13 mouse cellular contexts compared by ENCODE assay signal in the genomic region with DNA sequence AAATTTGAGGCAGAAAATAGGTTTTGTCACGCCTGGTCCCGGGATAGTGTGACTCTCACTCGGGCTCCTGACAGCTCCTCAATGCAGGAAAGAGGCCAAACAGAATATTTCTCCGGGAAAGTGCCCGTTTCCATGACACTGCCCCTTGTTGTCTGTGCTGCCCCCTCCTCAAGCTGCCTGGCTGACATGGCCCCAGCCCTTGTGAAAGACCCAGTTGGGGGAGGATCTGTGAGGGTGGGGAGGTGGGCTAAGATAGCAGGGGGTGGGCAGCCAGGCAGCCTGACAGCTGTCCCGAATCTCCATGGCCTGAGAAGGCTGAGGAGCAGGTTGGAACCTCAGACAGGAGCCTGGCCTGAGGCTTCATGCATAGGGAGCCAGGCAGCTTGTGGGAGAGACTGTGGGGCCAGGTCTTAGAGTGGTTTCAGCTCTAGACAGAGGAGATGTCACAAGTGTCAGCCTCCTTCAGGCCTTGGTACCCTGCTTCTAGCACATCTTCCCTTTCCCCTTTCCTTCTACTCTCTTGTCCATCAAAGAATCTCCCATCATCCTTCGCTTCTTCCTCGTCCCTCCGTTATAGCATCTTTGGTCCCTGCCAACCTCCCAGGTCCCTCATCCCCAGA.
A peak's percentile ranks its signal among the peaks of the same experiment; 100 is the strongest.
DNase-seq lines count a peak whose midpoint lies in the region; ATAC-seq lines count a peak whose summit lies in the region.
"Had no signal": no experiment of that assay in that cellular context is flagged by ENCODE, and none has a peak within 500 bp of the region (broad histone marks: within the 10 kb centered on the region; RNA-seq: fewer than 3 reads in every experiment).

No protein-coding gene starts in this region.

- no peaks in the 10 kb centered on the region for H3K9me3 ChIP-seq in heart, embryonic 14.5 days (ENCODE audit: control insufficient read depth, low read length)
- H3K9me3 ChIP-seq in hindbrain, embryonic 11.5 days (ENCODE audit: control insufficient read depth, low read length), result no peaks in the 10 kb centered on the region
- no peaks in the 10 kb centered on the region for H3K9me3 ChIP-seq in midbrain, embryonic 15.5 days
- H3K9me3 ChIP-seq: embryonic facial prominence, embryonic 15.5 days; megakaryocyte, embryonic 14.5 days had no signal

- no peaks in the 10 kb centered on the region for H3K36me3 ChIP-seq in heart, embryonic 14.5 days (ENCODE audit: control insufficient read depth, insufficient read depth, low read length)
- no peaks in the 10 kb centered on the region for H3K36me3 ChIP-seq in hindbrain, embryonic 11.5 days (ENCODE audit: control insufficient read depth, insufficient read depth, low read length)
- no peaks in the 10 kb centered on the region for H3K36me3 ChIP-seq in midbrain, embryonic 15.5 days (replicated peaks)
- H3K36me3 ChIP-seq: embryonic facial prominence, embryonic 15.5 days had no signal

- ATAC-seq in heart, embryonic 14.5 days (ENCODE audit: insufficient number of reproducible peaks, insufficient read depth, low FRiP score, low read depth), result no peak
- ATAC-seq in hindbrain, embryonic 11.5 days (ENCODE audit: low FRiP score), result peak; percentile 79
- peak; percentile 70 for ATAC-seq in midbrain, embryonic 15.5 days (replicated peaks)
- ATAC-seq in megakaryocyte-erythroid progenitor cell, adult 5-6 weeks (replicated peaks; ENCODE audit: low FRiP score, low TSS enrichment, poor library complexity, severe bottlenecking), result no peak

- 61% methylated on average over 9 of the region's 9 CpGs for WGBS in heart, embryonic 14.5 days
- WGBS in hindbrain, embryonic 11.5 days, result 31% methylated on average over 9 of the region's 9 CpGs
- 20% methylated on average over 9 of the region's 9 CpGs for WGBS in midbrain, embryonic 15.5 days

- H3K4me1 ChIP-seq in heart, embryonic 14.5 days (ENCODE audit: control insufficient read depth in 2 of 2, insufficient read depth in 2 of 2, low read length in 2 of 2), result peaks cover 41 to 66% of the 10 kb centered on the region in 2 experiments
- H3K4me1 ChIP-seq in hindbrain, embryonic 11.5 days (replicated peaks; ENCODE audit: control insufficient read depth, insufficient read depth, low read length), result peaks cover 24% of the 10 kb centered on the region
- peaks cover 38% of the 10 kb centered on the region for H3K4me1 ChIP-seq in midbrain, embryonic 15.5 days

- H3K9ac ChIP-seq in heart, embryonic 14.5 days (ENCODE audit: low read length), result peak overlapping the region; percentile 42; the same call in 1 of the 2 replicates
- H3K9ac ChIP-seq in hindbrain, embryonic 11.5 days (ENCODE audit: low read depth, low read length), result no peak overlapping the region
- no peak overlapping the region for H3K9ac ChIP-seq in midbrain, embryonic 15.5 days
- H3K9ac ChIP-seq: embryonic facial prominence, embryonic 15.5 days; liver, embryonic 14.5 days had no signal

- H3K27me3 ChIP-seq in heart, embryonic 14.5 days (ENCODE audit: control insufficient read depth, insufficient read depth, low read length), result no peaks in the 10 kb centered on the region; the same call in 1 of the 2 replicates
- H3K27me3 ChIP-seq in hindbrain, embryonic 11.5 days (ENCODE audit: control insufficient read depth, insufficient read depth, low read length), result peaks cover 63% of the 10 kb centered on the region
- peaks cover 32% of the 10 kb centered on the region; the same call in 1 of the 2 replicates for H3K27me3 ChIP-seq in midbrain, embryonic 15.5 days (replicated peaks)

- no peak overlapping the region; a peak in 1 of 4 replicates for H3K27ac ChIP-seq in heart, embryonic 14.5 days (replicated peaks in 1 of 2; ENCODE audit: control insufficient read depth in 1 of 2, insufficient read depth in 1 of 2, low read depth in 2 of 2, low read length in 2 of 2)
- peak overlapping the region; percentile 74 for H3K27ac ChIP-seq in hindbrain, embryonic 11.5 days (ENCODE audit: low read depth, low read length)
- no peak overlapping the region for H3K27ac ChIP-seq in midbrain, embryonic 15.5 days
- H3K27ac ChIP-seq: embryonic facial prominence, embryonic 15.5 days; liver, embryonic 14.5 days had no signal

- no peak for DNase-seq in heart, adult 8-10 months (ENCODE audit: low spot score)
- DNase-seq in embryo, embryonic 9.5 days (ENCODE audit: extremely low spot score), result peak; percentile 50
- peak; percentile 70 for DNase-seq in hindbrain, embryonic 11.5 days (ENCODE audit: low spot score)
- DNase-seq in retina, postnatal 1 day, result no peak
- no peak for DNase-seq in kidney, adult 9 months
- DNase-seq: kidney, postnatal 36 days; thymus, adult 2 months had no signal

- H3K4me2 ChIP-seq in heart, embryonic 14.5 days (ENCODE audit: low read length), result no peak overlapping the region
- H3K4me2 ChIP-seq in hindbrain, embryonic 11.5 days (replicated peaks; ENCODE audit: low read depth, low read length), result no peak overlapping the region
- no peak overlapping the region for H3K4me2 ChIP-seq in midbrain, embryonic 15.5 days
- H3K4me2 ChIP-seq: embryonic facial prominence, embryonic 15.5 days had no signal

- no peak overlapping the region for H3K4me3 ChIP-seq in heart, embryonic 14.5 days (ENCODE audit: control insufficient read depth in 1 of 2, insufficient read depth in 1 of 2, low read depth in 1 of 2, low read length in 2 of 2)
- no peak overlapping the region for H3K4me3 ChIP-seq in hindbrain, embryonic 11.5 days (ENCODE audit: low read depth, low read length)
- no peak overlapping the region for H3K4me3 ChIP-seq in midbrain, embryonic 15.5 days
- H3K4me3 ChIP-seq: embryonic facial prominence, embryonic 15.5 days; megakaryocyte, embryonic 14.5 days had no signal

Comparison
In these comparisons a context has a peak if more than half of its experiments do, and no peak if none do; other contexts are left out.
1. ATAC-seq: peak in hindbrain, embryonic 11.5 days (single experiment) and midbrain, embryonic 15.5 days (single experiment); none in heart, embryonic 14.5 days (single experiment) and megakaryocyte-erythroid progenitor cell, adult 5-6 weeks (single experiment).
2. DNase-seq: peak in embryo, embryonic 9.5 days (single experiment) and hindbrain, embryonic 11.5 days (single experiment); none in heart, adult 8-10 months (single experiment), retina, postnatal 1 day (single experiment) and kidney, adult 9 months (single experiment).